Mouse (Mus musculus) testis, postnatal 14 days (tissue): ENCODE data around the gene Nrgn.

ENCODE experiments used
- DNase-seq: peaks from one replicate; pipeline ENCODE4 v3.0.0; 2021; ENCODE audit warnings: low spot score

Nrgn gene

DNA sequence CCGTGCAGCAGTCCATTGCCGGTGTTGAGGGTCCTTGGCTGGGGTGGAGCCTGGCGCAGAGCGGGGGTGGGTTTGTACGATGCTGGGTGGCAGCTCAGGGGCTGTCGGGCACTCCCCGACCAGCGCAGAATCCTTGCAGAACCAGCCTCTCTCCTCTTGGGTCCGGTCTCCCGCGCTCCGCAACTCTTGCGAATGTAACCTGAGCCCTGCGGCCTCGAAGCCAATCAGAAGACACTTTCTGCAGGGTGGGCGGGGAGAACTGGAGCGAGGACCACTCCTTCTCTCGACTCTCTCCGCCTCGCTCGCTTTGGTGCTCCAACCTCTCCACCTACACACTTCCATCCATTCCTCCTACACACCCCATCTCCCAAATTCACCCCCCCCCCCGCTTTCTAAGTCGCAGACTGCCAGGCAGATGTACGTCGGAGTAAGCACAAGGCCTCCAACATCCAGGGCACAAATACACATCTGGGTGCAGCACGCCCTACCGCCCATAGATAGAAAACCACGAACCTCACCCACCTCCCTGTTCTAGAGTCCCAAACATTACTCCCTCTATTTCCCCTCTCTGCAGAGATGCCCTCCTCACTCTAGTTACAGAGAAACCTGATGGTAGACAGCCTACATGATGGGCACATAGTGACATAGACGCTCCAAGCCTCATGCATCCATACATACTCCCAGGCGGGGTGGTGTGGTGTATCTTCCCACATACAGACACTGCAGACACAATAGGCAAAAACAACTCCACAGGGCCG is at the start of gene Nrgn:
Nrgn (minus strand) TSS at position 369 of the 758 bp plus-strand sequence.
- peak; percentile 69 for DNase-seq

- DNase-seq, result no peak
Measured at GRCm38 (mm10) chr9:37600538-37601205, 48.0 kb upstream of the Nrgn start.

GRCm38 (mm10) chr9:37598637-37599036 is 45.9 kb upstream of the Nrgn start:
- no peak for DNase-seq

GRCm38 (mm10) chr9:37595570-37595969 is 42.9 kb upstream of the Nrgn start:
- no peak for DNase-seq

- no peak for DNase-seq
Measured at GRCm38 (mm10) chr9:37593690-37594089, 41.0 kb upstream of the Nrgn start.

- no peak for DNase-seq
Measured at GRCm38 (mm10) chr9:37592633-37593032, 39.9 kb upstream of the Nrgn start.

- DNase-seq, result no peak
Measured at GRCm38 (mm10) chr9:37592025-37592424, 39.3 kb upstream of the Nrgn start.

GRCm38 (mm10) chr9:37590381-37590780 is 37.7 kb upstream of the Nrgn start:
- no peak for DNase-seq

- DNase-seq, result no peak
Measured at GRCm38 (mm10) chr9:37586718-37587117, 34.0 kb upstream of the Nrgn start.

GRCm38 (mm10) chr9:37583594-37583993 is 30.9 kb upstream of the Nrgn start:
- DNase-seq, result no peak

GRCm38 (mm10) chr9:37576436-37576930 is 23.8 kb upstream of the Nrgn start:
- no peak for DNase-seq

GRCm38 (mm10) chr9:37572204-37572876 is 19.6 kb upstream of the Nrgn start:
- DNase-seq, result no peak

DNA sequence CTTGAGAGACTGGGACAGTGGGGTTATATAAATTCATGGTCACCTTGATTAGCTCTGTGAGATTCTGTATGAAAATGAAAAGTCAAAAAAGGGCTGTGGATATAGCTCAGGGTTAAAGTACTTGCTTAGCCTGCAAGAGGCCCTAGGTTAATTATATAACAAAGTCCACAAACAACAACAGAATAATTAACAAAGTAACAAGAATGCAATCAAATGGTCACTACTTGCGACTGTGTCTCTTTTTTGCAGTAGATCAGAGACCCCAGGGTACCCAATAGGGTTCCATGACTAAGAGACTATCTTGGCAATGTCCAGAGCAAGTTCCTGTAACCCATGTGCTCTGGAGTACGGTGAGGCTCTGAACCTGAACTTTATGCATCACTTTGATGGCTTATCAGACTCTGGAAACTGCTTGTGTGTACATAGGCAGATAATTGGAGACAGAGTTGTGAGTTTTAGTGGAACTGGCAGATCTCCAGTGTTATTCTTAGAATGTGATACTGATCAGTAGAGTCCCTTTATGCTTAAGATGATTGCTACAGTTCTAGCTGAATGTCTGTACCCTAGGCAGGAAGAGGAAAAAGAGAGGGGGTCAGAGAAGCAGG is 16.6 kb upstream of the Nrgn start:
- DNase-seq, result no peak

GRCm38 (mm10) chr9:37568605-37569214 is 16.0 kb upstream of the Nrgn start:
- no peak for DNase-seq

DNA sequence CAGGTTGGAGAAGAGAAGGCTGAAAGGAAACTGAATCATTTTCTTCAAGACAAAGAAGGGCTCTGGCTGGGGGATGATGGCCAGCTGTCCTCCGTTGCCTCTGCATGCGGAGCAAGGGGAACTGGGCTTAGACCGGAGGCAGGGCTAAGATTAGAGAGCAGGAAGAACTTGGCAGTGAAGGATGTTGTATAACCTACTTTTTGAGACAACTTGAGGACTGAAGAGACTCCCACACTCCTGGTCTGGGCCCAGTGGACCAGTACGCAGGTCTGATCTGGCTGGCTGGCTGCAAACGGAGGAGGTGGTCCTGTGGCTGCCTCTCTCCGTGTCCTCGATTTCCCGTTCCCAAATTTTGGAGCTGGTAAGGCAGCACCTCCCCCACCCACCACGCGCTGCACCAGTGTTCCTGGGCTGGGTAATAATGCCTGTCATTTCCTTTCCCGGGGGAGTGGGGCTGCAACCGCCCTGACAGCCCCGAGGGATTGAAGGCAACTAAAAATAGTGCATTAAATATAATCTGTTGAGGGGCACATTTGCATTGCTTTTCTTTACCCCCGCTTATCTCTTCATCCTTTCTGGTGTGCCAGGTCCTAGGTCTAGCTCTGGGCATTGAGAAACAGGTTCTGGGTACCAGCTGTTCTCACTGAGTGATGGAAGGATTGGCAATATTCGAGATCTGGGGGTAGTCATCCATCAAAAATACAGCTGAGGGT is 15.3 kb upstream of the Nrgn start:
- DNase-seq, result no peak

- no peak for DNase-seq
Measured at GRCm38 (mm10) chr9:37567454-37567853, 14.8 kb upstream of the Nrgn start.

DNA sequence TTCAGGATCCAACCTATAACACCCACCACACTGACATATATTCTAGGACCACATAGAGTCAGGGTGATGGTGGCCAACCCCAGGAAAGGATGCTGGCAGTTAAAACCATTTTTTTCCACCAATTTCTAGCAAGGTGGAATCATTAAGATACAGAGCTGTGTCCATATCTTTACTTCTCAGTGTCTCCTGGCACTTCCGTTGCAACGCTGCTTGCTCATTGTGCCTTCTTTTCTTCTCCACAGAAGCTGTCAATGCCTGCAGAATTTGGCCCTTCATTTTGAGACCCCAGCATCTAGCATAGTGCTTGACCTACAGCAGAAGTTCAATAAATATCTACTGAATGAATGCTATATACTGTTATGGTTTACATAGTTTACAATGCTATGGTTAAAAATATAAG is 14.3 kb upstream of the Nrgn start:
- no peak for DNase-seq

DNA sequence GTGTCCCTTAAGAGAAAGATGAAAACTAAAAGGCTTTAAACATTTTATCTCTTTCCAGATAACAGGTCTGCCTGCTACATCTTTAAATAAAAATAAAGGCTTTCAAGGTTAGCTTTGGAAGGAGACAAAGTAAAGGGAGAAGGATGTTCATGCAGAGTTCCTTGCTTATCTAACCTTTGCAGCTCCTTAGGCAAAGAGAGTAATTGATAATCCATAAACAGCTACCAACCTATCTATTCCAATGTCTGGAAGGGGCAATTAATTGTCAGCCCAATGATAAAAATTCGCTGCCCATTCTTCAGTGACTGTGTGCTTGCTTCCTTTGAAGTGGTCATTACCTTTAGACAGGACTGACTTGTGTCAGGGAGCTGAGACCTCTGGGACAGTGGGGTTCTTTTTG is 11.1 kb upstream of the Nrgn start:
- DNase-seq, result no peak

DNA sequence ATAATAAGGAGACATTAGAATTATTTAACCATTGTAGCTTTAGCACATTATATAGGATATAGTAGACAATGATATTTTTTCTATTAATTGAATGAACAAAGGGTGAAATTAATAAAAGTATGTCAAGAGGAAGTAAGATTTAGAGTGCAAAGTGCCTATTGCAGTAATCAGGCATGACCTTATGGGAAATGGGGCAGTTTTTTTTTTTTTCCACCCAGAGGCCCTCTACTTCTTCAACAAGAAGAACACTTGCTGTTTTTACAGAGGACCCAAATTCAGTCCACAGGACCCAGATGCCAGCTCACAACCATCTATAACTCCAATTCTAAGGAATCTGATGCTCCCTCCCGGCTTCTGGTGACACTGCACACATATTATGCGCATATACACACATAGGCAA is 7.9 kb upstream of the Nrgn start:
- no peak for DNase-seq

DNA sequence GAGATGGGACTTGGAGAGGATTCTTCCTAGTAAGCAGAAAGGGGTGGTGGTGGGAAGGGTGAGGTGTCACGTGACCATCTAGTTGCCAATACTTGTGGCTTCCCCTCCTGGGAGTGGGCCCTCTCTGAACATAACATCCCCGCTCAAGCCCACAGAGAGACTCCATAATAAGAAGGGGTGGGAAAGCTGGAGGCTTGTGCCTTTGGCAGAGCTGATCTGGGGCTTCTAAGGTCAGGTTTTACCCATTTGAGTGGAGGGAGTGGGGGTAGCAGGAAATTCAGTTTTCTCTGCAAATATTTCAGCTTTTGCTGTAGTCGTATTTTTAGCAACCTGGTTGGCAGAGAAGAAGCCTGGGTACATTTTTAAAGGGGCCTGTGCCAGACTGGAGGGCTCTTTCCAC is 3.7 kb upstream of the Nrgn start:
- no peak for DNase-seq
